ENCODE assay signal across 8 mouse cellular contexts in the genomic region with DNA sequence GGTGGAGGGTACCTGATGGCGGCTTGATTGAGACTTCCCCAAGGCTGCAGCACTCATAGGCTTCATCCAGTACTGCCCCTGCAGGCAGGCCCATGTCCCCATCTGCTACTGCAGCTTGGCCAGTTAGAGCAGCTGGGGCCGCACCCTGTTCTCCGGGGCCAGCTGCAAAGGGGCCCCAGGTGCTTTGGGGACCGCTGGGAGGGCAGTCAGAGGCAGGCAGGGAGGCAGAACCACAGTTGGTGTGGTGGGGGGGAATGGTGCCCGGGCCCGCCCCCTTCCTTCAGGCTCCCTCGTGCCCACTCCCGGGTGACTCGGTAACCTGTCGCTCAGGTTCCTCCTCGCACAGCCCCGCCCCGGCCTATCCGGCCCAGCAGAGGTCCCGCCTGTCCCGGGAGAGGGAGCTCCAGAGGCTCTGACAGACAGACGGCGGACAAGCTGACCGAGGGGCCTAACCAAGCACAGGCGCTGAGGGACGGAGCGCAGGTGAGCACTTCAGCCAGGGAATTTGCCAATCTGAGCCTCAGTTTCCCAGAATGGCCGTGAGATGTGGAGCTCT. TPM values are rescaled to one million over a fixed set of nuclear protein-coding genes. Genes with fewer than 3 reads are reported as not detected.
A peak's percentile ranks its signal among the peaks of the same experiment; 100 is the strongest.
DNase-seq lines count a peak whose midpoint lies in the region; ATAC-seq and TF ChIP-seq lines count a peak whose summit lies in the region.

Gene Eps8l2, plus strand, starts transcription at position 305 of the 556 bp plus-strand sequence.

- peak within 1 kb of the TSS; percentile 61 for H3K4me2 ChIP-seq in heart, embryonic 14.5 days (ENCODE audit: low read length)
- H3K4me2 ChIP-seq in stomach, postnatal 0 days (replicated peaks; ENCODE audit: low read depth): peak within 1 kb of the TSS; percentile 55

- no peaks in the 10 kb centered on the region for H3K79me3 ChIP-seq in C2C12 (ENCODE audit: low read depth)

- ATAC-seq in heart, embryonic 14.5 days (ENCODE audit: insufficient number of reproducible peaks, insufficient read depth, low FRiP score, low read depth): 0 out of 2 replicates have a peak, but pooled peaks have one; percentile 44
- ATAC-seq in stomach, postnatal 0 days (ENCODE audit: low FRiP score, low TSS enrichment): peak; percentile 86

- TF ChIP-seq CTCF in C2C12 (IDR thresholded peaks at IDR 0.05; ENCODE audit: control insufficient read depth, insufficient read depth, insufficient read length): no peak
- peak; percentile 59 for TF ChIP-seq CTCF in stomach, postnatal 0 days (IDR thresholded peaks at IDR 0.05; ENCODE audit: low read depth)

- no peak for TF ChIP-seq EP300 in stomach, postnatal 0 days (optimal IDR thresholded peaks at IDR 0.05)

- H3ac ChIP-seq in C2C12 (ENCODE audit: control insufficient read depth, insufficient read length, low read depth): peak within 1 kb of the TSS; percentile 14

- no peaks in the 10 kb centered on the region for H3K36me3 ChIP-seq in C2C12 (ENCODE audit: control insufficient read depth, insufficient read depth)
- H3K36me3 ChIP-seq in heart, embryonic 14.5 days (ENCODE audit: control insufficient read depth, insufficient read depth, low read length): peaks cover 13% of the 10 kb centered on the region
- H3K36me3 ChIP-seq in stomach, postnatal 0 days (ENCODE audit: control insufficient read depth, insufficient read depth, low read length): no peaks in the 10 kb centered on the region

- H3K27me3 ChIP-seq in C2C12 (ENCODE audit: control insufficient read depth, insufficient read depth, insufficient read length): no peaks in the 10 kb centered on the region
- H3K27me3 ChIP-seq in heart, embryonic 14.5 days (ENCODE audit: control insufficient read depth, insufficient read depth, low read length): 0 out of 2 replicates have a peak, but pooled peaks cover 3% of the 10 kb centered on the region
- H3K27me3 ChIP-seq in stomach, postnatal 0 days (ENCODE audit: control insufficient read depth, insufficient read depth, low read length): no peaks in the 10 kb centered on the region

- DNase-seq in ZHBTc4 (ENCODE audit: low read depth, low spot score): peak; percentile 44
- DNase-seq in kidney, postnatal 10 days: peak; percentile 89
- DNase-seq in lung, postnatal 25 days (ENCODE audit: low spot score): peak; percentile 84
- DNase-seq in stomach, postnatal 0 days (ENCODE audit: low spot score): peak; percentile 93
- DNase-seq in frontal cortex, postnatal 36 days (ENCODE audit: low spot score in 2 of 2): no peak
- DNase-seq in gastrocnemius, adult 18-20 months (ENCODE audit: low spot score): no peak

- no peak within 1 kb of the TSS for H3K4me3 ChIP-seq in C2C12 (ENCODE audit: insufficient read depth, poor library complexity, severe bottlenecking)
- peak within 1 kb of the TSS; percentile 5 to 22; a peak in 3 of 4 replicates for H3K4me3 ChIP-seq in heart, embryonic 14.5 days (ENCODE audit: control insufficient read depth in 1 of 2, insufficient read depth in 1 of 2, low read depth in 1 of 2, low read length in 2 of 2)
- H3K4me3 ChIP-seq in stomach, postnatal 0 days (ENCODE audit: low read depth, low read length): peak within 1 kb of the TSS; percentile 45

- H3K9me3 ChIP-seq in heart, embryonic 14.5 days (ENCODE audit: control insufficient read depth, low read length): no peaks in the 10 kb centered on the region
- no peaks in the 10 kb centered on the region for H3K9me3 ChIP-seq in stomach, postnatal 0 days (ENCODE audit: control insufficient read depth, low read length)

- peak within 1 kb of the TSS; percentile 32; the same call in 1 of the 2 replicates for H3K9ac ChIP-seq in heart, embryonic 14.5 days (ENCODE audit: low read length)
- H3K9ac ChIP-seq in stomach, postnatal 0 days (ENCODE audit: low read length): peak within 1 kb of the TSS; percentile 76

- H3K79me2 ChIP-seq in C2C12 (ENCODE audit: control insufficient read depth, insufficient read depth): no peaks in the 10 kb centered on the region

- H3K27ac ChIP-seq in heart, embryonic 14.5 days (replicated peaks in 1 of 2; ENCODE audit: control insufficient read depth in 1 of 2, insufficient read depth in 1 of 2, low read depth in 2 of 2, low read length in 2 of 2): no peak within 1 kb of the TSS
- H3K27ac ChIP-seq in stomach, postnatal 0 days (replicated peaks): peak within 1 kb of the TSS; percentile 92

- 4% methylated on average over 23 of the region's 23 CpGs for WGBS in heart, embryonic 14.5 days
- 6% methylated on average over 23 of the region's 23 CpGs for WGBS in stomach, postnatal 0 days

- H3K4me1 ChIP-seq in heart, embryonic 14.5 days (ENCODE audit: control insufficient read depth in 2 of 2, insufficient read depth in 2 of 2, low read length in 2 of 2): peaks cover 3 to 6% of the 10 kb centered on the region in 2 experiments
- H3K4me1 ChIP-seq in stomach, postnatal 0 days (replicated peaks; ENCODE audit: control insufficient read depth, insufficient read depth): no peaks in the 10 kb centered on the region

TF ChIP-seq in C2C12, 6 proteins besides CTCF, POLR2A, EP300 and RAD21:
- TF ChIP-seq CEBPB (IDR thresholded peaks at IDR 0.05; ENCODE audit: low read depth) (no peak), MYOD1 (IDR thresholded peaks at IDR 0.05; ENCODE audit: control insufficient read depth, insufficient read length, low read depth) (no peak), MAX (IDR thresholded peaks at IDR 0.05) (no peak)

RNA-seq across cellular contexts. Expression of gene Eps8l2, which starts in this region (rescaled TPM):
- polyA plus RNA-seq in C2C12 (2012; fragmentation: generic; extraction: Trizol): 0.67 TPM
- 0.76 TPM in 1 of 2 replicates, not detected in the other for polyA plus RNA-seq in heart, embryonic 14.5 days (2014; fragmentation: Nextera tagmentation; extraction: Ambion mirVana)
- 86.1 and 96.5 TPM in 2 replicates for polyA plus RNA-seq in stomach, postnatal 0 days (2015; fragmentation: Nextera tagmentation; extraction: Ambion mirVana)
- 1 to 10 TPM; 1.1 to 2.3 TPM for total RNA-seq in gastrocnemius, adult 18-20 months (2021)

Comparison
In these comparisons a context has a peak if more than half of its experiments do, and no peak if none do; other contexts are left out.
1. RNA of gene Eps8l2 (polyA plus RNA-seq): 86.1 to 96.5 TPM in stomach, postnatal 0 days; 0.76 TPM in heart, embryonic 14.5 days and 0.67 TPM in C2C12 (single experiment); every median in the first group is over 10 times any median in the second.
2. Peak in ATAC-seq, H3K4me3 ChIP-seq, H3K9ac ChIP-seq and H3K4me2 ChIP-seq in heart, embryonic 14.5 days; RNA of the gene not detected or under 1 TPM.
3. DNase-seq: peak in ZHBTc4 (single experiment), kidney, postnatal 10 days (single experiment), lung, postnatal 25 days (single experiment) and stomach, postnatal 0 days (single experiment); none in frontal cortex, postnatal 36 days (0 of 2) and gastrocnemius, adult 18-20 months (single experiment).